Mouse (Mus musculus) thymus, adult 2 months (tissue): ENCODE measurements around the gene Klf9. TPM values are rescaled to one million over a fixed set of nuclear protein-coding genes. Genes with fewer than 3 reads are reported as not detected.

Experiments used
- DNase-seq: peaks from one replicate; pipeline ENCODE4 v3.0.0; 2021
- H3K27ac ChIP-seq: fragments of 200-500 bp; 2 replicates; pipeline ENCODE4 v1.5.1; 2012; ENCODE audit warnings: low read length, control low read depth; ENCODE audit not compliant: control insufficient read depth, insufficient read depth
- H3K27me3 ChIP-seq: fragments of 200-500 bp; 2 replicates; pipeline ENCODE4 v1.6.1; 2012; ENCODE audit warnings: mild to moderate bottlenecking, low read length, moderate library complexity, mixed read lengths; ENCODE audit not compliant: control insufficient read depth, insufficient read depth
- H3K36me3 ChIP-seq: fragments of 200-500 bp; 2 replicates; pipeline ENCODE4 v1.6.1; 2012; ENCODE audit warnings: mild to moderate bottlenecking, low read length, moderate library complexity; ENCODE audit not compliant: control insufficient read depth, insufficient read depth
- H3K4me1 ChIP-seq: fragments of 200-500 bp; replicated peaks from 2 replicates; pipeline ENCODE4 v1.6.1; 2012; ENCODE audit warnings: low read length; ENCODE audit not compliant: control insufficient read depth, insufficient read depth
- H3K4me3 ChIP-seq: fragments of 200-500 bp; 2 replicates; pipeline ENCODE4 v1.5.1; 2012; ENCODE audit warnings: mild to moderate bottlenecking, low read length, control low read depth, moderate library complexity; ENCODE audit not compliant: control insufficient read depth, insufficient read depth
- CTCF ChIP-seq: fragments of 200-500 bp; IDR thresholded peaks from 2 replicates; pipeline ENCODE4 v1.5.1; 2012; ENCODE audit warnings: mild to moderate bottlenecking, control low read depth, low read length, moderate library complexity, borderline replicate concordance; ENCODE audit not compliant: control insufficient read depth, poor library complexity, insufficient read depth; ENCODE audit errors: extremely low read depth
- POLR2A ChIP-seq: fragments of 200-500 bp; IDR thresholded peaks from 2 replicates; pipeline ENCODE4 v1.6.1; 2012; ENCODE audit warnings: mild to moderate bottlenecking, low read length, control low read depth, moderate library complexity; ENCODE audit not compliant: control insufficient read depth, poor library complexity, insufficient read depth; ENCODE audit errors: extremely low read depth
- WGBS: fragments of 180-500 bp; shearing (Covaris S2); methylation state at CpG from one replicate; pipeline ENCODE4 v1.1.7; 2018; 5-methylcytosine and 5-hydroxymethylcytosine counted together
- polyA plus RNA-seq: library from polyadenylated mRNA; depleted of rRNA; stranded (reverse); fragments of >200 nt; gene quantifications from 2 replicates; pipeline ENCODE4 v1.2.3, GENCODE M21; 2012

The Klf9 gene
- polyA plus RNA-seq, 1 experiment, result 6.9 TPM

DNA sequence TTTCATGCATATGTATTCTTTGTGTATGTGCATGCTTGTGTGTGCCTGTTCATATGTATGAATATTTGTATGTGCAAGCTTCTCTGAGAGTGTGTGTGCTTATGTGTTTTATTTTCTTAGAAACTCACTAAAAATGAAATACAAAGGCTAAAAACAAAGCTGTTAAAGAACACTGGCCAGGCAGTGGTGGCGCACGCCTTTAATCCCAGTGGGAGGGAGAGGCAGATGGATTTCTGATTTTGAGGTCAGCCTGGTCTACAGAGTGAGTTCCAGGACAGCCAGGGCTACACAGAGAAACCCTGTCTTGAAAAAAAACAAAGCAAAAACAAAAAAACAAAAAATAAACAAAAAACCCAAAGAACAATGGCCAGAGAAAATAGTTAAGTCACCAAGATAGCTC lies 30.1 kb downstream of the Klf9 start:
- 96% methylated on average over 2 of the region's 2 CpGs for WGBS

DNA sequence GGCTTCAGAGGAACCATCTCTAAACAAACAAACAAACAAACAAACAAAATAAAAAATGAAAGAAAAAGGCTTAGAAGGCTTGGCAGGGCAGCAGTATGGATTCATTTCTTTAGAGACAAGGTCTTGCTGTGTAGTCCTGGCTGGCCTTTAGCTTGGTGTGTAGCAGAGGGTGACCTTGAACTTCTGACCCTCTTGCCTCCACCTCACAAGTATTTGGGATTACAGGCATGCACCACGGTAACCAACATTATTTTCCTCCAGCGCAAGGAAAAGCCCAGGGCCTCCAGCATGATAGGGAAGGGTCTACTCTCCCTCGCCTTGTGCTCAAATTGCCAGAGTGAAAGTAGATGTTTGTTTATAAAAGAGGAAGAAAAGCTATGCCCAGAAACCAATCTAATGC lies 34.1 kb downstream of the Klf9 start:
- Histone ChIP-seq H3K4me3 (no peak overlapping the region), H3K27ac (no peak overlapping the region), H3K4me1 (no peaks in the 10 kb centered on the region), H3K36me3 (no peaks in the 10 kb centered on the region), H3K27me3 (no peaks in the 10 kb centered on the region)
- TF ChIP-seq POLR2A (no peak), CTCF (no peak)
- no peak for DNase-seq
- 96% methylated on average over 3 of the region's 3 CpGs for WGBS

More for the DNA sequence above, 30.1 kb downstream of the Klf9 start:
- Histone ChIP-seq H3K27ac (no peak overlapping the region), H3K4me3 (no peak overlapping the region), H3K27me3 (no peaks in the 10 kb centered on the region), H3K4me1 (no peaks in the 10 kb centered on the region), H3K36me3 (no peaks in the 10 kb centered on the region)
- no peak for DNase-seq
- TF ChIP-seq POLR2A (no peak), CTCF (no peak)

DNA sequence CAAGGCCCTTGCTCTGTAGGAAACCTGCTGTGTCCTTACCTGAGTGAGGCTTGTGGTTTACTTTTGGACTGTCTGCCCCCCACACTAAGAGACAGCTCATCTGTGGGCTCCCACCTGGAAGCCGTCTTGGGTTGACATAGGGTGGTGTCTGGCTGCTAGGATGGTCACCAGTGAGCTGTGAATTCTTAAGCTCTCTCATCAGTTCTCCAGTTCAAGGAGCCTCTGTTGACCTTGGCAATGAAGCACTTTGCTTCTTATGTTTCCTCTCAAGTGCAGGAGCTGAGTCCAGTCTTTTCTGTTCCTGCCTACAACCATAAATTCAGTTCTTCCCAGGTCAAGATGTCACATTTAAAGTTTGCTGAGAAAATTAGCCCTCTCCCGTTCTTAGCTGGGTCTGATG lies 34.5 kb downstream of the Klf9 start:
- Histone ChIP-seq H3K4me1 (no peaks in the 10 kb centered on the region), H3K4me3 (no peak overlapping the region), H3K27me3 (no peaks in the 10 kb centered on the region), H3K27ac (no peak overlapping the region), H3K36me3 (no peaks in the 10 kb centered on the region)
- TF ChIP-seq POLR2A, result no peak
- no peak for TF ChIP-seq CTCF
- 89% methylated on average over 2 of the region's 2 CpGs for WGBS
- no peak for DNase-seq

DNA sequence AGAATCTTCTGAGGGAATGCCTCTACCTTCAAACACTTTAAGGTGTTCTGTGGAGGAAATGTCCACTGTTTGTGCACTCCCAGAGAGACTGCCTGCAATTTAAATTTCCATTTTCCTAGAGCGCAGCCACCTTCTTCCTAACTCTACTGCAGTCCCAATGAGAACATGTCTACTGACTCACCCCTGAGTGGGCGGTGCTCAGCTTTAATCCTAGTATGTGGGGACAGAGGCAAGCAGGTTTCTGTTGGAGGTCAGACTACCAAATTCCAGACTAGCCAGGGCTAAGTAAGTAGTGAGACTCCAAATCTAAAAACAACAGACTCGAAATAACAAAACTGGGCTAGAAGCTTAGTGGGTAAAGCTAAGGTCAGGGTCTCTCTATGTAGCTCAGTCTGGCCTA lies 37.5 kb downstream of the Klf9 start:
- DNase-seq, result no peak
- no peak overlapping the region for H3K27ac ChIP-seq
- no peak overlapping the region for H3K4me3 ChIP-seq
- TF ChIP-seq POLR2A (no peak), CTCF (no peak)
- H3K27me3 ChIP-seq, result no peaks in the 10 kb centered on the region
- no peaks in the 10 kb centered on the region for H3K4me1 ChIP-seq
- 97% methylated on average over 3 of the region's 3 CpGs for WGBS
- no peaks in the 10 kb centered on the region for H3K36me3 ChIP-seq

DNA sequence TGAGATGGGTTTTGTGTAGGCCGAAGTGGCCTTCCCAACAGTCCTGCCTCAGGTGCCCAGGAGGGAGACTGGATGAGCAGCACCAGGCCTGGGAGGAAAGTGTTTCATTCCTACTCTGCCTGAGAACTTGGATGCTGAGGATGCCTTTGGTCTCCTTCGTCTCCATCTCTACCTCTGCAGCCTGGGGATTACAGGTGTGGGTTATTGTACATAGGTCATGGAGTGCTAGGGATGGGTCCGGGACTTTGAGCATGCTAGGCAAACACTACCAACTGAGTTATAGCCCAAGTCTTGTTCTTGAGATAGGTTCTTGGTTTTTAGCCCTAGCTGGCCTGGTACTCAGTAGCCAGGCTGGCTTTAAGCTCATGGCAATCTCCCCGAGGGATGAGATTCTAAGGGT lies 42.5 kb downstream of the Klf9 start:
- 97% methylated on average over 4 of the region's 4 CpGs for WGBS

DNA sequence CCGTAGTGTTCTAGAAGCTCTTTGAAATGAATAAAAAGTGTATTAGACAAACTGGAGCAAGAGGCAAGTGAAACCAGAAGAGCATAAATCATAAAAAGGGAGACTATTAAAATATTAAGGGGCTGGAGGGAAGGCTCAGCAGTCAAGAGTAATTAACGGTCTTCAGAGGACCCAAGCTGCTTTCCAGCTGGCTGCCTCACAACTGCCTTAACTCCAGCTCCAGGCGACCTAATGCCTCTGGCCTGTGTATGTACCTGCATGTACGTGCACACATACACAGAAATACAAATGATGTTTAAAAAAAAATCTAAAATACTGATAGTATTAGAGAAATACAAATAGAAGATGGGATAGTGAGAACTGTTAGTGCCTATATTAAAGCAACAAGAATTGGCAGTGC lies 43.0 kb downstream of the Klf9 start:
- no peaks in the 10 kb centered on the region for H3K4me1 ChIP-seq
- no peaks in the 10 kb centered on the region for H3K36me3 ChIP-seq
- no peaks in the 10 kb centered on the region for H3K27me3 ChIP-seq
- no peak for TF ChIP-seq POLR2A
- no peak for TF ChIP-seq CTCF
- no peak overlapping the region for H3K4me3 ChIP-seq
- no peak for DNase-seq
- H3K27ac ChIP-seq, result no peak overlapping the region
- WGBS, result 96% methylated on average over 4 of the region's 4 CpGs

More for the DNA sequence above, 42.5 kb downstream of the Klf9 start:
- Histone ChIP-seq H3K36me3 (no peaks in the 10 kb centered on the region), H3K27ac (no peak overlapping the region), H3K4me1 (no peaks in the 10 kb centered on the region), H3K4me3 (no peak overlapping the region), H3K27me3 (no peaks in the 10 kb centered on the region)
- DNase-seq, result no peak
- TF ChIP-seq POLR2A (no peak), CTCF (no peak)

DNA sequence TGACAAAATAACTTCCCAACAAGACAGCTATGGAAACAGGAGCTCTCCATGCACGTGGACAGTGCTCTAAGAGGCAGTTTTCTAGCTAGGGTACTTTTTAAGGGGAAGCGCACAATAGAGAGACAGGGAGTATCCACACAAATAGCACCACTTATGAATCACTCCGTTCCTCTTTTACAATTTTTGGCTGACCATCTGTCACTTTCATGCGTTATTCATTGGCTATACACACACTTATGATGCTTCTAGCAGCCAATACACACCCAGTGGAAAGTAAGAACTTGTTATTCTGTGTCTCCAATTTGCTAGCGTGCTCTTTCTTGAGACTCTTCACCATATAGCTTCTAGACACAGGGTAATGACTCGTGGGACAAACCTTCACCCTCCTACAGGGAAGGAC lies 46.7 kb downstream of the Klf9 start:
- no peak overlapping the region for H3K4me3 ChIP-seq
- no peaks in the 10 kb centered on the region for H3K27me3 ChIP-seq
- 95% methylated on average over 6 of the region's 6 CpGs for WGBS
- H3K27ac ChIP-seq, result no peak overlapping the region
- no peak for DNase-seq
- no peaks in the 10 kb centered on the region for H3K4me1 ChIP-seq
- H3K36me3 ChIP-seq, result no peaks in the 10 kb centered on the region
- TF ChIP-seq POLR2A (no peak), CTCF (no peak)

DNA sequence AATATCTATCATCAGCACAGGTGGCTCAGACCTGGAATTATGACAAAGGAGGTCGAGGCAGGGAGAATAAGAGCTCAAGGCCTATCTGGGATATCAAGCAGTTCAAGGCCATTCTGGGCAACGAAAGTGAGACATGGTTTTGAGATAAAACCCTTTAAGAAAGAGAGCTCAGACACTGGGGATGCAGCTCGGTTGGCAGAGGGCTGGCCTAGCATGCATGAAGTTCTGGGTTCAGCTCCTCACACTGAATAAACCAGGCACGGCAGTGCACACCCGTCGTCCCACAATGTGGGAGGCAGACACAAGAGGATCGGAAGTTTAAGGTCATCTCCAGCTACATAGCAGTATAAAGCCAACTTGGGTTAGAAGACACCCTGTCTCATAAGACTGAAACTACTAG lies 48.0 kb downstream of the Klf9 start:
- Histone ChIP-seq H3K36me3 (no peaks in the 10 kb centered on the region), H3K4me3 (no peak overlapping the region), H3K4me1 (no peaks in the 10 kb centered on the region), H3K27ac (no peak overlapping the region), H3K27me3 (no peaks in the 10 kb centered on the region)
- DNase-seq, result no peak
- 94% methylated on average over 7 of the region's 7 CpGs for WGBS
- no peak for TF ChIP-seq CTCF
- TF ChIP-seq POLR2A, result no peak
